Mouse (Mus musculus) CH12.LX (cell line): ENCODE results near the gene Med8. TPM values are rescaled to one million over a fixed set of nuclear protein-coding genes. Genes with fewer than 3 reads are reported as not detected.

Experiments
- DNase-seq: peaks from one replicate; pipeline ENCODE4 v3.0.0-alpha.2; 2013; ENCODE audit errors: extremely low read depth
- H3K27ac ChIP-seq: 2 replicates; pipeline ENCODE4 v1.5.1; 2012; ENCODE audit warnings: low read depth, mild to moderate bottlenecking, control low read depth, moderate library complexity; ENCODE audit not compliant: insufficient read depth
- H3K27me3 ChIP-seq: replicated peaks from 2 replicates; pipeline ENCODE3; 2012; ENCODE audit warnings: inconsistent platforms
- H3K36me3 ChIP-seq, 2 experiments: replicated peaks in 1 of 2; 2 replicates each; pipeline versions ENCODE3 to v1.6.1; 2012; ENCODE audit warnings: inconsistent platforms in 1 of 2, low read length in 1 of 2, mild to moderate bottlenecking in 1 of 2, mixed read lengths in 1 of 2, moderate library complexity in 1 of 2; ENCODE audit not compliant: control insufficient read depth in 1 of 2, insufficient read depth in 1 of 2
- H3K4me1 ChIP-seq, 2 experiments: 2 replicates each; pipeline ENCODE4 v1.6.1; 2012; ENCODE audit warnings: inconsistent platforms in 1 of 2, moderate library complexity in 1 of 2; ENCODE audit not compliant: insufficient read depth in 2 of 2, control insufficient read depth in 1 of 2
- H3K4me2 ChIP-seq: 2 replicates; pipeline ENCODE4 v1.6.1; 2012; ENCODE audit warnings: low read depth, mild to moderate bottlenecking, control low read depth; ENCODE audit not compliant: poor library complexity, insufficient read depth, severe bottlenecking
- H3K4me3 ChIP-seq, 3 experiments: fragments of 150-350 bp in 1 of 3; sonication (generic) in 1 of 3; replicated peaks in 1 of 3; 2 replicates each; pipeline versions ENCODE3 to v1.5.1; 2011 to 2012; ENCODE audit warnings: low read depth in 2 of 3, low read length in 2 of 3, mild to moderate bottlenecking in 2 of 3, moderate library complexity in 2 of 3, control low read depth in 1 of 3, improper control_type of control experiment in 1 of 3, inconsistent platforms in 1 of 3, mixed read lengths in 1 of 3; ENCODE audit not compliant: poor library complexity in 1 of 3
- H3K79me2 ChIP-seq: replicated peaks from 2 replicates; pipeline ENCODE4 v1.6.1; 2012; ENCODE audit warnings: mild to moderate bottlenecking, moderate library complexity; ENCODE audit not compliant: control insufficient read depth, poor library complexity, insufficient read depth, severe bottlenecking; ENCODE audit errors: extremely low read depth
- H3K9ac ChIP-seq: 2 replicates; pipeline ENCODE4 v1.6.1; 2012; ENCODE audit warnings: low read depth, mild to moderate bottlenecking, control low read depth, moderate library complexity; ENCODE audit not compliant: insufficient read depth
- H3K9me3 ChIP-seq: replicated peaks from 2 replicates; pipeline ENCODE3; 2012; ENCODE audit warnings: low read length, inconsistent platforms, mixed read lengths
- BHLHE40 ChIP-seq: IDR thresholded peaks from 2 replicates; pipeline ENCODE4 v1.6.1; 2011; ENCODE audit warnings: mild to moderate bottlenecking, low read depth, low read length, improper control_type of control experiment
- CHD2 ChIP-seq: IDR thresholded peaks from 2 replicates; pipeline ENCODE4 v1.6.1; 2011; ENCODE audit warnings: low read length, improper control_type of control experiment
- CTCF ChIP-seq, 2 experiments: IDR thresholded peaks in 1 of 2; conservative IDR thresholded peaks in 1 of 2; 2 replicates each; pipeline ENCODE4 v1.5.1; 2011 to 2012; ENCODE audit warnings: low read depth in 2 of 2, low read length in 2 of 2, improper control_type of control experiment in 1 of 2, inconsistent platforms in 1 of 2, mild to moderate bottlenecking in 1 of 2, moderate library complexity in 1 of 2
- ETS1 ChIP-seq: conservative IDR thresholded peaks from 2 replicates; pipeline ENCODE4 v1.6.1; 2012; ENCODE audit warnings: low read depth, mild to moderate bottlenecking, inconsistent platforms, low read length, improper control_type of control experiment, moderate library complexity
- HCFC1 ChIP-seq: IDR thresholded peaks from 2 replicates; pipeline ENCODE4 v1.6.1; 2012; ENCODE audit warnings: low read depth, mild to moderate bottlenecking, inconsistent platforms, low read length, improper control_type of control experiment
- JUN ChIP-seq: IDR thresholded peaks from 2 replicates; pipeline ENCODE4 v1.6.1; 2011; ENCODE audit warnings: low read depth, mild to moderate bottlenecking, low read length, improper control_type of control experiment, moderate library complexity; ENCODE audit not compliant: insufficient read depth
- JUND ChIP-seq: conservative IDR thresholded peaks from 2 replicates; pipeline ENCODE4 v1.6.1; 2011; ENCODE audit warnings: low read depth, low read length, improper control_type of control experiment
- MAFK ChIP-seq: IDR thresholded peaks from 2 replicates; pipeline ENCODE4 v1.6.1; 2011; ENCODE audit warnings: low read length, improper control_type of control experiment; ENCODE audit not compliant: insufficient replicate concordance
- MAX ChIP-seq: IDR thresholded peaks from 2 replicates; pipeline ENCODE4 v1.6.1; 2011; ENCODE audit warnings: low read length, improper control_type of control experiment
- MAZ ChIP-seq: IDR thresholded peaks from 2 replicates; pipeline ENCODE4 v1.6.1; 2012; ENCODE audit warnings: low read depth, mild to moderate bottlenecking, inconsistent platforms, low read length, improper control_type of control experiment, moderate library complexity
- MEF2A ChIP-seq: IDR thresholded peaks from 2 replicates; pipeline ENCODE4 v1.6.1; 2014; ENCODE audit warnings: low read depth, mild to moderate bottlenecking, inconsistent platforms, low read length, improper control_type of control experiment, borderline replicate concordance
- MYC ChIP-seq: IDR thresholded peaks from 2 replicates; pipeline ENCODE4 v1.6.1; 2011; ENCODE audit warnings: low read depth, mild to moderate bottlenecking, improper control_type of control experiment, low read length
- NELFE ChIP-seq: IDR thresholded peaks from 2 replicates; pipeline ENCODE4 v1.6.1; 2011; ENCODE audit warnings: low read depth, low read length, improper control_type of control experiment
- NRF1 ChIP-seq: IDR thresholded peaks from 2 replicates; pipeline ENCODE4 v1.6.1; 2014; ENCODE audit warnings: low read depth, mild to moderate bottlenecking, inconsistent platforms, low read length, improper control_type of control experiment, moderate library complexity
- POLR2A ChIP-seq: IDR thresholded peaks from 2 replicates; pipeline ENCODE4 v1.6.1; 2011; ENCODE audit warnings: low read depth, mild to moderate bottlenecking, improper control_type of control experiment, low read length
- RCOR1 ChIP-seq: conservative IDR thresholded peaks from 2 replicates; pipeline ENCODE4 v1.6.1; 2012; ENCODE audit warnings: low read depth, mild to moderate bottlenecking, inconsistent platforms, low read length, improper control_type of control experiment
- SMC3 ChIP-seq: IDR thresholded peaks from 2 replicates; pipeline ENCODE4 v1.6.1; 2011; ENCODE audit warnings: low read depth, low read length, improper control_type of control experiment
- TBP ChIP-seq: conservative IDR thresholded peaks from 2 replicates; pipeline ENCODE4 v1.6.1; 2011; ENCODE audit warnings: low read depth, low read length, improper control_type of control experiment
- UBTF ChIP-seq: IDR thresholded peaks from 2 replicates; pipeline ENCODE4 v1.6.1; 2012; ENCODE audit warnings: low read depth, mild to moderate bottlenecking, inconsistent platforms, low read length, improper control_type of control experiment, moderate library complexity
- ZMIZ1 ChIP-seq: IDR thresholded peaks from 2 replicates; pipeline ENCODE4 v1.6.1; 2012; ENCODE audit warnings: low read depth, mild to moderate bottlenecking, inconsistent platforms, low read length, improper control_type of control experiment
- dilution Hi-C: fragments of 300-500 bp; cut with MboI; formaldehyde crosslinking; loops from 2 replicates; pipeline ENCODE4 v1.14.3; 2020; ENCODE audit warnings: low sequenced_read_pairs; ENCODE audit not compliant: extremely low pct_unique_long_range_greater_than_20kb, extremely low pct_ligation_motif_present
- in situ Hi-C: fragments of 300-500 bp; cut with MboI; formaldehyde crosslinking; loops from 3 replicates; pipeline ENCODE4 v1.14.3; 2019; ENCODE audit warnings: low sequenced_read_pairs, low pct_ligation_motif_present, low pct_unique_long_range_greater_than_20kb, mixed read lengths
- polyA plus RNA-seq: library from polyadenylated mRNA; unstranded; fragments of >175 nt; gene quantifications from 2 replicates; pipeline ENCODE4 v1.2.1, GENCODE M21; 2012; ENCODE audit warnings: low read depth; ENCODE audit not compliant: insufficient read length
- total RNA-seq, 2 experiments: library from RNA; depleted of rRNA; stranded (reverse); fragments of 300-350 nt in 1 of 2; fragments of >200 nt in 1 of 2; gene quantifications; 2 replicates each; pipeline ENCODE4 v1.2.3; 2012 to 2014

The Med8 gene
- total and polyA plus RNA-seq, 3 experiments: 102 to 152 (median 109) TPM

DNA sequence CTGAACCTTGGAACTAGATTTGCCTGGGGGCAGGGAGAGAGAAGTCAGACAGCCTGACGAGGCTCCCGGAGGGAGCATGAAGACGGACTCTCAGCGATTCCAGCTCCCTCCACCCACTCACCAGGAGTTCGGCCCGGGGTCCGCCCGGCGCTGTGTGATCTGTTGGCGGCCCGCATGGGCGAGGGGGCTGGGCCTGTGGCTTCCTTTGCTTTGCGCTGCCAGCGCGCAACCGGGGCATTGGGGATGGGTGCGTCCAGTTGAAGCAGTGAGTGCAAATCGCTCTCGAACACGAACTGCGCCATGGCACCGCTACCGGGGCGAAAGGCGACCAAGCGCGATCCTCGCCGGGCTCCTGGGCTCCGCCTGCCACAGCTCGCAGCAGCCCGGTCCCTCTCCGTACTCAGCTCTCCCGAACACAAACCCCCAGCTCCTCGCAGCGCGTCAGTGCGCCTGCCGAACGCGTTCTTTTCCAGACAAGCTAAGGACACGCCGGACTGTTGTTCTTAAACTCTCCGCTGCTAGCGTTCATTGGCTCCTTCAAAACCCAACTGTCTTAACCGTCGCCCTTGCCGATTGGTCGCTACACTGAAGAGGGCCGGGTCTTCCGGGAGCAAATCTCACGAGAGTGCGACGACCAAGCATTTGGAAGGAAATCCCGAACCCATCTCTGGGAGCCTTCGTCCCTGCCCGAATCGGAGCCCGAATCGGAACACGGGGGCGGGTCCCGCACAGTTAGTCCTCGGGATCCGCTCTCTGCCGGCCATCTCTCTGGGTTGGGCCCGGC is 27.9 kb downstream of the Med8 start, which contains the start of gene Cdc20 (continued):
- peak; percentile 93 for TF ChIP-seq ZMIZ1
- TF ChIP-seq MYC: peak; percentile 51
- TF ChIP-seq MEF2A: peak; percentile 46; the same call in 1 of the 2 replicates
- TF ChIP-seq MAX: peak; percentile 93
- TF ChIP-seq JUND: no peak
- TF ChIP-seq, all 38 proteins: peak for 19

DNA sequence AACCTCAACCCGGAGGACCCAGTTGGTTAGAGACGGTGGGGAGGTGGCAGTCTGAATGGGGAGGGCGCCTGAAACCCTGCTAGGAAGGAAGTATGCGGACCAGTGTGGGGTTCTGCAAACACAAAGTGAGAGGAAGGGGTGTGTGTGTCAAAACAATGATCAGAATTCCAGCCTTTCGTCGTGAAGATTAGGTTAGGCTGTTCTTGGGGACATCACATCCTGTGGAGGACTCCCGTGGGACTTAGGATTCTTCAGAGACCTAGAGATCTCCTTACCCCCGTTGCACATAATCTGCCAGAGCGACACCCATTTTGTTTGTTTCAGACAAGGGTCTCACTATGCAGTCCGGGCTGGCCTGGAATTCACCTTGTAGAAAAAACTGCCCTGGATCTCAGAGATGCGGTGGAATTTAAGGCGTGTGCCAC is 28.7 kb downstream of the Med8 start:
- Histone ChIP-seq H3K9me3 (no peaks in the 10 kb centered on the region), H3K36me3 (peaks cover 31 to 35% of the 10 kb centered on the region in 2 experiments), H3K27ac (no peak overlapping the region), H3K79me2 (peaks cover 25% of the 10 kb centered on the region), H3K4me2 (peak overlapping the region; percentile 51; the same call in 1 of the 2 replicates)
- DNase-seq: no peak
- in situ Hi-C loops: no loop called here
- TF ChIP-seq MAZ (0 out of 2 replicates have a peak, but pooled peaks have one; percentile 10), CTCF (conservative IDR thresholded peaks at IDR 0.05 in 1 of 2, IDR thresholded peaks at IDR 0.05 in 1 of 2; ENCODE audit: low read depth in 2 of 2, low read length in 2 of 2) (no peak)
- TF ChIP-seq, all 38 proteins: peak for 1
- Histone ChIP-seq H3K9ac (peak overlapping the region; percentile 76), H3K27me3 (peaks cover 19% of the 10 kb centered on the region), H3K4me1 (peaks cover 8 to 37% of the 10 kb centered on the region in 2 experiments), H3K4me3 (peak overlapping the region; percentile 42 to 91 (median 61))
- dilution Hi-C loops: no loop called here

DNA sequence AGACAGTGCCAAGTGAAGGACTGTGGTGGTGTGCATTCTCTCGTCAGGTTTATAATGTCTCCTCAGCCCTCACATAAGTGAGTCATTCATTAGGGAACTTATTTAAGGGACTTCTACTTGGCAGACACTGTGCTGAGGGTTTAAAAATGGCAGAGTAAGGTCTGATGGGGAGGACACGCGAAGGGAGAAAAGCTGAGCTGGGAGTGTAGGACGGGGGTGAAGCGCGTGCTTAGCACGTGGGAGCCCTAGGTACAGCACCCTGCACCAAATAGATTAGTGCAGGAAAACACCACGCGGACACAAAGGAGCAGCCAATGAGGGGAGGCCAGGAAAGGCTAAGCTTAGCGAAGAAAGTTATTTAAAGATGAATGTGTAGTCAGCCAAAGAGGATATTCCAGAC is 36.0 kb downstream of the Med8 start:
- H3K9ac ChIP-seq: no peak overlapping the region

More for the DNA sequence above, 36.0 kb downstream of the Med8 start:
- H3K27me3 ChIP-seq: peaks cover 72% of the 10 kb centered on the region
- no peak overlapping the region for H3K4me2 ChIP-seq
- TF ChIP-seq ETS1: no peak
- TF ChIP-seq NELFE: no peak
- no peak for TF ChIP-seq MYC
- TF ChIP-seq RCOR1: no peak
- no peak for TF ChIP-seq TBP
- TF ChIP-seq JUN: no peak
- TF ChIP-seq HCFC1: no peak
- no peak for TF ChIP-seq SMC3
- TF ChIP-seq CHD2: no peak
- TF ChIP-seq JUND: no peak
- TF ChIP-seq POLR2A: no peak
- TF ChIP-seq BHLHE40: no peak
- TF ChIP-seq MAFK: no peak
- TF ChIP-seq NRF1: no peak
- no peak for TF ChIP-seq MEF2A
- TF ChIP-seq UBTF: no peak
- TF ChIP-seq, all 38 proteins: peak for 0
- dilution Hi-C loops: no loop called here
- no peaks in the 10 kb centered on the region for H3K79me2 ChIP-seq
- peaks cover 0 to 6% of the 10 kb centered on the region in 2 experiments; a peak in 1 of 4 replicates for H3K4me1 ChIP-seq
- no peaks in the 10 kb centered on the region for H3K9me3 ChIP-seq
- in situ Hi-C loops: no loop called here
- H3K36me3 ChIP-seq: no peaks in the 10 kb centered on the region
- no peak for DNase-seq
- H3K4me3 ChIP-seq: no peak overlapping the region
- no peak overlapping the region for H3K27ac ChIP-seq
